Mouse (Mus musculus) lung, adult 2 months (tissue): ENCODE data around the gene Itih1.

Experiments used
- CTCF ChIP-seq: fragments of 200-500 bp; IDR thresholded peaks from 2 replicates; pipeline ENCODE4 v1.5.1; 2011; ENCODE audit warnings: mild to moderate bottlenecking, low read length, control low read depth; ENCODE audit not compliant: insufficient read depth
- POLR2A ChIP-seq: fragments of 200-500 bp; IDR thresholded peaks from 2 replicates; pipeline ENCODE4 v1.6.1; 2011; ENCODE audit warnings: low read depth, mild to moderate bottlenecking, control low read depth, low read length, borderline replicate concordance; ENCODE audit errors: extremely low read depth

GRCm38 (mm10) chr14:30976222-30976621, 33.1 kb upstream of the Itih1 start:
- TF ChIP-seq POLR2A (no peak), CTCF (no peak)
